Mouse (Mus musculus): ENCODE results near the gene Olfr1308. TPM values are rescaled to one million over a fixed set of nuclear protein-coding genes. Genes with fewer than 3 reads are reported as not detected.

Gene Olfr1308
- polyA plus RNA-seq (2014; fragmentation: Nextera tagmentation; extraction: Ambion mirVana): not detected in 2 replicates

DNA sequence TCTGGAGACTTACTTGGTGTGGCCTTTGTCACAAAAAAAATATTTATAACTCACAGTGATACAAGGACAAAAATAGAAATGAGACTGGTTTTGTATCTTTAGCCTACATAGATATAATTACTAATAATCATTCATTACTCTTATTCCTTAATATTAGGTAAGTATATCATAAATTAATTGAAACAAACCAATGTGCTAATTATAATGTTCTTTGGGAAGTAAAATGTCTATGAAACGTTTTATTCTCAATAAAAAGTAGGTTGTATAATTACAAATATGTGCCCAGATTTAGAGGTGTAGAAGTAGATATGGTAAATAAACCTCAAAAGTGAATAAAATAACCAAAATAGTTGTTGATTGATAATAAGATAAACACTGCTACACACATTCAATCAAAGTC lies at the start of gene Olfr1308:
Olfr1308 (minus strand) TSS at position 101 of the 400 bp plus-strand sequence.
- Histone ChIP-seq H3K4me3 (ENCODE audit: low read depth, low read length) (no peak within 1 kb of the TSS), H3K4me2 (ENCODE audit: low read length) (no peak within 1 kb of the TSS), H3K9ac (ENCODE audit: low read length) (no peak within 1 kb of the TSS), H3K27ac (ENCODE audit: low read depth) (no peak within 1 kb of the TSS), H3K9me3 (ENCODE audit: control insufficient read depth, low read length) (no peaks in the 10 kb centered on the region), H3K4me1 (replicated peaks; ENCODE audit: control insufficient read depth, insufficient read depth, low read length) (no peaks in the 10 kb centered on the region), H3K27me3 (replicated peaks; ENCODE audit: control insufficient read depth, insufficient read depth, low read length) (no peaks in the 10 kb centered on the region), H3K36me3 (ENCODE audit: control insufficient read depth, insufficient read depth, low read length) (no peaks in the 10 kb centered on the region)
- no peak for DNase-seq (ENCODE audit: low spot score)
- WGBS: 56% methylated on average over 1 of the region's 1 CpGs
- no peak for ATAC-seq (replicated peaks; ENCODE audit: low FRiP score, low TSS enrichment, low read depth)

DNA sequence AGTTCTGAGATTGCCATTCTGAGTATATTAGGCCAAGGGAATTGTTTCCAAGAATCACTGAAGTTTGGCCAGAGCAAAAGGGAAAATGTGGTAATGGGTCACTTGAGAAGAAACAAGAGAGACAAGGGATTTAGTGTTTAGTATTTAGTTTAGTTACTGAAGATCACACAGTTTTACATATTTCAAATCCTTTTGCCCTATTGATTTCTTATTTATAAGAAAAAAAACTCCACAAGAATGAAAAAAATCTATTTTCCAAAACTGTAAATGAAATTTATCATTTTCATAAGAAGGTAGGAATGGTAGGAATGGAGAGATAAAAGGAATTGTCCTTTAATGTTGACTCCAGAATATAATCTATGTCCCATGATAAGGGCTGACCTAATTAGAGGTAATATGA lies 47.9 kb upstream of the Olfr1308 start, which contains the start of gene Olfr1310:
Olfr1310 (minus strand) TSS at position 101 of the 400 bp plus-strand sequence.
- Histone ChIP-seq H3K27me3 (replicated peaks; ENCODE audit: control insufficient read depth, insufficient read depth, low read length) (no peaks in the 10 kb centered on the region), H3K9me3 (ENCODE audit: control insufficient read depth, low read length) (no peaks in the 10 kb centered on the region), H3K4me1 (replicated peaks; ENCODE audit: control insufficient read depth, insufficient read depth, low read length) (no peaks in the 10 kb centered on the region), H3K4me3 (ENCODE audit: low read depth, low read length) (no peak within 1 kb of the TSS), H3K9ac (ENCODE audit: low read length) (no peak within 1 kb of the TSS), H3K36me3 (ENCODE audit: control insufficient read depth, insufficient read depth, low read length) (no peaks in the 10 kb centered on the region), H3K4me2 (ENCODE audit: low read length) (no peak within 1 kb of the TSS), H3K27ac (ENCODE audit: low read depth) (no peak within 1 kb of the TSS)
- no peak for DNase-seq (ENCODE audit: low spot score)
- no peak for ATAC-seq (replicated peaks; ENCODE audit: low FRiP score, low TSS enrichment, low read depth)

- no peak for DNase-seq (ENCODE audit: low spot score)
- H3K4me1 ChIP-seq (replicated peaks; ENCODE audit: control insufficient read depth, insufficient read depth, low read length): no peaks in the 10 kb centered on the region
- H3K27ac ChIP-seq (ENCODE audit: low read depth): no peak within 1 kb of the TSS
- no peak for ATAC-seq (replicated peaks; ENCODE audit: low FRiP score, low TSS enrichment, low read depth)
- H3K27me3 ChIP-seq (replicated peaks; ENCODE audit: control insufficient read depth, insufficient read depth, low read length): no peaks in the 10 kb centered on the region
- no peak within 1 kb of the TSS for H3K9ac ChIP-seq (ENCODE audit: low read length)
- H3K4me2 ChIP-seq (ENCODE audit: low read length): no peak within 1 kb of the TSS
- no peak within 1 kb of the TSS for H3K4me3 ChIP-seq (ENCODE audit: low read depth, low read length)
- 79% methylated on average over 1 of the region's 1 CpGs for WGBS
- H3K36me3 ChIP-seq (ENCODE audit: control insufficient read depth, insufficient read depth, low read length): no peaks in the 10 kb centered on the region
- no peaks in the 10 kb centered on the region for H3K9me3 ChIP-seq (ENCODE audit: control insufficient read depth, low read length)
Measured at GRCm38 (mm10) chr2:111990181-111990580, 25.4 kb upstream of the Olfr1308 start, which contains the start of gene Olfr1309. Gene Olfr1309, minus strand, starts transcription at chr2:111990281.

- Histone ChIP-seq H3K9me3 (ENCODE audit: control insufficient read depth, low read length) (no peaks in the 10 kb centered on the region), H3K27ac (ENCODE audit: low read depth) (no peak within 1 kb of the TSS), H3K27me3 (replicated peaks; ENCODE audit: control insufficient read depth, insufficient read depth, low read length) (no peaks in the 10 kb centered on the region), H3K4me1 (replicated peaks; ENCODE audit: control insufficient read depth, insufficient read depth, low read length) (no peaks in the 10 kb centered on the region), H3K4me2 (ENCODE audit: low read length) (no peak within 1 kb of the TSS), H3K9ac (ENCODE audit: low read length) (no peak within 1 kb of the TSS), H3K36me3 (ENCODE audit: control insufficient read depth, insufficient read depth, low read length) (no peaks in the 10 kb centered on the region), H3K4me3 (ENCODE audit: low read depth, low read length) (no peak within 1 kb of the TSS)
- 71% methylated on average over 1 of the region's 1 CpGs for WGBS
- DNase-seq (ENCODE audit: low spot score): no peak
- ATAC-seq (replicated peaks; ENCODE audit: low FRiP score, low TSS enrichment, low read depth): no peak
Measured at GRCm38 (mm10) chr2:111949340-111949739, 15.4 kb downstream of the Olfr1308 start, which contains the start of gene Olfr1307. Gene Olfr1307, minus strand, starts transcription at chr2:111949440.

DNA sequence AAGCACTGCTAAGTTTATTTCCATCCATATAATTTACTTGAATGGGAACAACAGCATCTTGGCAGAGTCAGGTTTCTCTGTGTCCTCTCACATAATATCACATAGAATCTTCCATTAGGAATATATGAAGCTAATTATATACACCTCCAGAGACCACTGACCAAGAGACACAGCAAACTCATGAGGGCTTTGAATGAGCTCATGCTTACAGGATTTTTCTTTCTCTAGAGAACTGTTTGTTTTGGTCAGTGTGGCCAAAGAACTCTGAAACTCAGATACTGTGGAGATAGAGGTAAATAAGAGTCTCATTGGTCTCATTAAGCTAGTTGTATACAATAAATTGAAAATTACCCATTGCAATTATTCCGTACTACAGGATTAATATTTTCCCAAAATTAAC lies 48.6 kb downstream of the Olfr1308 start, which contains the start of gene Olfr1306:
Olfr1306 (minus strand) TSS at position 101 of the 400 bp plus-strand sequence.
- no peaks in the 10 kb centered on the region for H3K4me1 ChIP-seq (replicated peaks; ENCODE audit: control insufficient read depth, insufficient read depth, low read length)
- no peak within 1 kb of the TSS for H3K4me2 ChIP-seq (ENCODE audit: low read length)
- no peaks in the 10 kb centered on the region for H3K36me3 ChIP-seq (ENCODE audit: control insufficient read depth, insufficient read depth, low read length)
- DNase-seq (ENCODE audit: low spot score) (no peak), ATAC-seq (replicated peaks; ENCODE audit: low FRiP score, low TSS enrichment, low read depth) (no peak)
- H3K27me3 ChIP-seq (replicated peaks; ENCODE audit: control insufficient read depth, insufficient read depth, low read length): no peaks in the 10 kb centered on the region
- H3K9ac ChIP-seq (ENCODE audit: low read length): no peak within 1 kb of the TSS
- WGBS: 81% methylated on average over 1 of the region's 1 CpGs
- no peak within 1 kb of the TSS for H3K27ac ChIP-seq (ENCODE audit: low read depth)
- H3K4me3 ChIP-seq (ENCODE audit: low read depth, low read length): no peak within 1 kb of the TSS
- H3K9me3 ChIP-seq (ENCODE audit: control insufficient read depth, low read length): 0 out of 2 replicates have a peak, but pooled peaks cover 2% of the 10 kb centered on the region

Other genes with a start within 250 kb of the Olfr1308 start
- gene Olfr1301, start 213.9 kb downstream of the Olfr1308 start, polyA plus RNA-seq (2014; fragmentation: Nextera tagmentation; extraction: Ambion mirVana): not detected in 2 replicates
- gene Olfr1302, start 187.5 kb downstream of the Olfr1308 start, polyA plus RNA-seq (2014; fragmentation: Nextera tagmentation; extraction: Ambion mirVana): not detected in 2 replicates
- gene Olfr1303, start 144.6 kb downstream of the Olfr1308 start, polyA plus RNA-seq (2014; fragmentation: Nextera tagmentation; extraction: Ambion mirVana): not detected in 2 replicates
- not detected in 2 replicates for gene Olfr1305, start 87.8 kb downstream of the Olfr1308 start, polyA plus RNA-seq (2014; fragmentation: Nextera tagmentation; extraction: Ambion mirVana)
- not detected in 2 replicates for gene Olfr1306, start 48.7 kb downstream of the Olfr1308 start, polyA plus RNA-seq (2014; fragmentation: Nextera tagmentation; extraction: Ambion mirVana)
- not detected in 2 replicates for gene Olfr1307, start 15.5 kb downstream of the Olfr1308 start, polyA plus RNA-seq (2014; fragmentation: Nextera tagmentation; extraction: Ambion mirVana)
- gene Olfr1309, start 25.3 kb upstream of the Olfr1308 start, polyA plus RNA-seq (2014; fragmentation: Nextera tagmentation; extraction: Ambion mirVana): not detected in 2 replicates
- not detected in 2 replicates for gene Olfr1310, start 47.8 kb upstream of the Olfr1308 start, polyA plus RNA-seq (2014; fragmentation: Nextera tagmentation; extraction: Ambion mirVana)
- not detected in 2 replicates for gene Olfr1311, start 59.5 kb upstream of the Olfr1308 start, polyA plus RNA-seq (2014; fragmentation: Nextera tagmentation; extraction: Ambion mirVana)
- not detected in 2 replicates for gene Olfr1312, start 85.3 kb upstream of the Olfr1308 start, polyA plus RNA-seq (2014; fragmentation: Nextera tagmentation; extraction: Ambion mirVana)
- not detected in 2 replicates for gene Olfr1313, start 112.9 kb upstream of the Olfr1308 start, polyA plus RNA-seq (2014; fragmentation: Nextera tagmentation; extraction: Ambion mirVana)
- not detected in 2 replicates for gene Olfr1314, start 131.8 kb upstream of the Olfr1308 start, polyA plus RNA-seq (2014; fragmentation: Nextera tagmentation; extraction: Ambion mirVana)
- not detected in 2 replicates for gene Olfr1315-ps1, start 150.5 kb upstream of the Olfr1308 start, polyA plus RNA-seq (2014; fragmentation: Nextera tagmentation; extraction: Ambion mirVana)
- not detected in 2 replicates for gene Olfr1316, start 170.0 kb upstream of the Olfr1308 start, polyA plus RNA-seq (2014; fragmentation: Nextera tagmentation; extraction: Ambion mirVana)
- gene Olfr1317, start 175.4 kb upstream of the Olfr1308 start, polyA plus RNA-seq (2014; fragmentation: Nextera tagmentation; extraction: Ambion mirVana): not detected in 2 replicates
- not detected in 2 replicates for gene Olfr1318, start 189.3 kb upstream of the Olfr1308 start, polyA plus RNA-seq (2014; fragmentation: Nextera tagmentation; extraction: Ambion mirVana)